Mouse (Mus musculus): Measurements from ENCODE around the gene Socs1. TPM values are rescaled to one million over a fixed set of nuclear protein-coding genes. Genes with fewer than 3 reads are reported as not detected.

Socs1 gene
- polyA plus RNA-seq (2014; fragmentation: Illumina TruSeq; extraction: RNeasy Lipid Tissue Mini Kit (QIAGEN cat#74804); ENCODE audit: low read depth, low replicate concordance), result 0.38 TPM

DNA sequence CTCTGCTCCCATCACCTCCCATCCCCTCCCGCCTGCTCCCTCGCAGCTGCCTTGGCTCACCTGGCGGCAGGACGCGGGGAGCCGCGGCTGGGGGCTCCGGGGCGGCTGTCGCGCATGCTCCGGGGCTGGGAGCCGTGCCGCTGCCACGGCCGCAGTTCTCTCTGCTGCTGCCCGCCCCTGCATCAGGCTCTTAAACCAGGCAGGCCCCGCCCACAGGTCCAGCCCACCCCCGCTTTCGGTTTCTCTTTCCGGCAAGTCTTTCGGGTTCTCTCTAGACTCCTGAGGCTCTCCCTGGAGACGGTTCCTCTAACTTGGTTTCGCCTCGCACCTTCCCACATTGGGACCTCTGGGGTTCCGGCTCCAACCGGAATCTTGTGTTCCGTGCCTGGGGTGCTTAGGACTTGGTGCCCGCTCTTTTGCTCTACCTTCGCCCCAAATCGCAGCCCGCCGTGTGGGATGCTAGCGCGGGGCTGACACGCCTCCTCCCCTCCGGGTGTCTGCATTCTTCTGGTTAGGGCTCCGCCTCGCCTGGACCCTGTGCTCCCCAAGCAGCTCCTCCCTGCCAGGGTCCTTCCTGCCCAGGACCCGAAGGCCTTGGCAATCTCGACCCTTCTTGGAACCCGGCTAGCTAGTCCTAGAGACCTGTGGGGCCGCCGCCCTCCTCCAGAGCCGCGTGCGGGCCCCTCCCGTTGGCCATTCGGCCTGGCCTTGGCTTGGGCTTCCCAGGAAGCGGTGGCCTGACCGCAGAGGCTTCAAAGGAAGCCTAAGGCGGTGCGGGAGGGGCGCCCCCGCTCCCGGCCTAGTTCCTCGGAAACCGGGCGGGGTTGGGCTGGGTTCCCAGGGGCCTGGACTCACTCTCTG, at the start of gene Socs1:
Gene Socs1, minus strand, starts transcription at position 166 of the 861 bp plus-strand sequence.

DNA sequence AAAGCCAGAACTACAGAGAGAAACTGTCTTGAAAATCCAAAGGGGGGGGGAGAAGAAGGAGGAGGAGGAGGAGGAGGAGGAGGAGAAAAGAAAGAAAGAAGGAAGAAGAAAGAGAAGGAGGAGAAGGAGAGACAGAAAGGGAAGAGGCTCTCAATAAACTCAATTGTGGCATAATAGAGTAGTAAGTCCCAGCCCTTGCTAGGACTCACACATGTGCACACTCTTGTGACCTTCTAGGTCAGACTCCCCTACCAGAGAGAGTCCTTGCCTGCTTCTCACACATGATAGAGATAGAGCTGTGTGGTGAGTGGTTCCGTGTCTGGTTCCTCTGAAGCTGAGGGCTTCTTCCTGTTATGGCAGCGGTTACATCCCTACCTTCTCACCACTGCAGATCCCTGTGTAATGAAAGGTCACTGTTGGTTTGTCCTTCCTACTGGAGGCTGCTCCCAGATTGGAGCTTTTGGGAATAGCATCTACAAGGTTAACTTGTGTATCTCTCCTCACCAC, 27.6 kb upstream of the Socs1 start, which contains the start of gene Gm11172:
Gene Gm11172, plus strand, starts transcription at position 51 of the 507 bp plus-strand sequence.

DNA sequence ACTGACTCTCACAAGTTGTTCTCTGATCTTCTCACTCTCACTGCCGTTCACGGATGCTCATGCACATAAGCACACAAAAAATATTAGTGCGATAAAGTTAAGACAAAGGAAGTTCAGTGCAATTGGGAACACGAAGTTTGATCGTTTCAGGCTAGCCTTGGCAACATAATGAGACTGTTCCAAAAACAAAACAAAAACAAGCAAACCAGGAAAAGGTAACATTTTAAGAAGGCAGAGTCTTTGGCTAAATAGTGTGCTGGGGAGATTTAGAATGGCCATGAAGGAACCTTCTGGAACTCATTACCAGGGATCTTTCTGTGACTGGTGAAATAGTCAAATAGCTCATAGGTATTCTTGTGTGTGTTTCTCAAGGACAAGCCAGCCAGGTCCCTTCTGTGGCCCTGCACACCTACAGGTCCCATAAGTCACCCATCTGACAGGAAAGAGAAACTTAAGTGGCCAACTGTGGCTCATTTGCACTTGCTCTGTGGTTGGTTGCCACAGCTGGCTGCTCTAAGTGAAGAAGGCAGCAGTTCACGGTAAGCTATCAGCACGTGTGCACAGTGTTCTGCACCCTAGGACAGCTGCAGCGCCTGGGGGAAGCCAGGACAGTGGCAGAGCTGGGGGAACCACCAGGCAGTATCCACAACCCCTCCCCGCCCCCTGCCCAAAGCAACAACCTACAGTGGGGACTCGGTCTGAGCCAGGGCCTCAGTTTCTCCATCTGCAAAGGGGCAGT, 20.6 kb upstream of the Socs1 start, which contains the start of gene Prm1:
Gene Prm1, minus strand, starts transcription at position 51 of the 739 bp plus-strand sequence.

DNA sequence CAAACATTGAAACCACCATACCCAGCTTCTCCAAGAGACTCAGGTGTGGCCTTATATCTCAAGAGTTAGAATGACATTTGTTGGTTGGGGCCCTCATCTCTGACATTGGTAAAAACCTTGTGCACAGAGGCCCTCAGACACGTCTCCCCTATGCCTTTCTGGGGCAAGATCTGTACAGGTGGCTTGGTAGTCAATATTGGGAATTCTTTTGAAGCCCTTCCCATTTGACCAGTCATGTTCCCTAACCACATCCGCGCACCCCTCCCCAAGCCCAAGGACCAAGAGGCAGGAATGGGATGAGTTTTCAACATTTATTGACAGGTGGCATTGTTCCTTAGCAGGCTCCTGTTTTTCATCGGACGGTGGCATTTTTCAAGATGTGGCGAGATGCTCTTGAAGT, 10.7 kb upstream of the Socs1 start, which contains the start of gene Prm2:
Gene Prm2, minus strand, starts transcription at position 101 of the 400 bp plus-strand sequence.

DNA sequence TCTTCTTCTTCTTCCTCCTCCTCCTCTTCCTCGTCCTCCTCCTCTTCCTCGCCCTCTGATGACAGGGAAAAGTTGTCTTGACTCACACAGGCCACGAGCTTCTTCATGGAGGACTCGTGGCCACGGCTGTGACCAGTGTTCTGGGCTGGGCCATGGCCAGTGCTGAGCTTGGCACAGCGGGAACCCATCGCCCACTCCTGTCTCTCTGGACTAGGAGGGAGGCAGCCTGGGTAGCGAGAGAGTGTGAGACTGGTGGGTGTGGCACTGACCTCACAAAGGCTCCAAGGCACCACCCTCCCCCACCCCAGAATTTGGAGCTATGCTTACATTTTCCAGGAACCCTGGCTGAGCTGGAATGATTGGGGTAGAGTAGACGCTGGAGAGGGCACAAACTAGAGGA, 5.4 kb upstream of the Socs1 start, which contains the start of gene Prm3:
Gene Prm3, minus strand, starts transcription at position 213 of the 400 bp plus-strand sequence.

DNA sequence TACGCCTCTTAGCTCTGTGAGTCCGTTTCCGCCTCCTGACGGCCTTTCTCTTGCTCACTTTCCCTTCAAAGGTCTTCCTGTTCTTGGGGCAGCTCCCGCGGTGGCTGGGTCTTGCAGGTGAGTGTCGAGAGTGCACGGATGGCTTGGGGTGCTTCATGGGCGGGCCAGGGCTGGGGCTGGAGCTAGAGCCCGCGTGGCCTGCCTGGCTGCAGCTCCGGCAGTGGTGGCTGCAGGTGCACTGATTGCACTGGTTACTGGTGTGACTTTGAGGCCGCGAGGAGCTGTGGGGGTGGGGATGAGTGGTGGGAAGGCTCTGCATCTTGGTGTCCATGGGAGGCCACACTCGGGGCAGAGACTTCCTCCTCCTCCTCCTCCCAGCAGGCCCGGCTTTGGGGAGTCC, 2.9 kb upstream of the Socs1 start, which contains the start of gene Tnp2:
Gene Tnp2, minus strand, starts transcription at position 390 of the 400 bp plus-strand sequence.

Other genes with a start within 250 kb of the Socs1 start
- 3.3 TPM for gene Dexi, start 242.5 kb downstream of the Socs1 start, polyA plus RNA-seq (2014; fragmentation: Illumina TruSeq; extraction: RNeasy Lipid Tissue Mini Kit (QIAGEN cat#74804); ENCODE audit: low read depth, low replicate concordance)
- gene Clec16a, start 240.2 kb downstream of the Socs1 start, polyA plus RNA-seq (2014; fragmentation: Illumina TruSeq; extraction: RNeasy Lipid Tissue Mini Kit (QIAGEN cat#74804); ENCODE audit: low read depth, low replicate concordance), result 13.9 TPM
- gene Tnp2, start 3.1 kb upstream of the Socs1 start, polyA plus RNA-seq (2014; fragmentation: Illumina TruSeq; extraction: RNeasy Lipid Tissue Mini Kit (QIAGEN cat#74804); ENCODE audit: low read depth, low replicate concordance), result not detected
- not detected for gene Prm3, start 5.4 kb upstream of the Socs1 start, polyA plus RNA-seq (2014; fragmentation: Illumina TruSeq; extraction: RNeasy Lipid Tissue Mini Kit (QIAGEN cat#74804); ENCODE audit: low read depth, low replicate concordance)
- not detected for gene Prm2, start 10.6 kb upstream of the Socs1 start, polyA plus RNA-seq (2014; fragmentation: Illumina TruSeq; extraction: RNeasy Lipid Tissue Mini Kit (QIAGEN cat#74804); ENCODE audit: low read depth, low replicate concordance)
- not detected for gene Prm1, start 20.3 kb upstream of the Socs1 start, polyA plus RNA-seq (2014; fragmentation: Illumina TruSeq; extraction: RNeasy Lipid Tissue Mini Kit (QIAGEN cat#74804); ENCODE audit: low read depth, low replicate concordance)
- gene Gm11172, start 27.4 kb upstream of the Socs1 start, polyA plus RNA-seq (2014; fragmentation: Illumina TruSeq; extraction: RNeasy Lipid Tissue Mini Kit (QIAGEN cat#74804); ENCODE audit: low read depth, low replicate concordance), result not detected
- gene Rmi2, start 49.5 kb upstream of the Socs1 start, polyA plus RNA-seq (2014; fragmentation: Illumina TruSeq; extraction: RNeasy Lipid Tissue Mini Kit (QIAGEN cat#74804); ENCODE audit: low read depth, low replicate concordance), result 0.50 TPM